Mouse (Mus musculus) kidney, adult 2 months (tissue): ENCODE results near the gene Jpt1. TPM values are rescaled to one million over a fixed set of nuclear protein-coding genes. Genes with fewer than 3 reads are reported as not detected.

Source experiments
- DNase-seq: peaks from one replicate; pipeline ENCODE4 v3.0.0; 2021
- H3K27ac ChIP-seq: fragments of 200-500 bp; 2 replicates; pipeline ENCODE4 v1.5.1; 2012; ENCODE audit warnings: low read depth, low read length, control low read depth, inconsistent platforms; ENCODE audit not compliant: insufficient read depth
- H3K27me3 ChIP-seq: fragments of 200-500 bp; replicated peaks from 2 replicates; pipeline ENCODE4 v1.6.1; 2012; ENCODE audit warnings: mild to moderate bottlenecking, moderate library complexity, low read length, inconsistent platforms; ENCODE audit not compliant: control insufficient read depth, insufficient read depth
- H3K36me3 ChIP-seq: fragments of 200-500 bp; 2 replicates; pipeline ENCODE4 v1.6.1; 2012; ENCODE audit warnings: mild to moderate bottlenecking, moderate library complexity, low read length, inconsistent platforms; ENCODE audit not compliant: control insufficient read depth, insufficient read depth
- H3K4me1 ChIP-seq: fragments of 200-500 bp; 2 replicates; pipeline ENCODE4 v1.6.1; 2011; ENCODE audit warnings: low read length; ENCODE audit not compliant: control insufficient read depth, insufficient read depth
- H3K4me3 ChIP-seq: fragments of 200-500 bp; 2 replicates; pipeline ENCODE4 v1.5.1; 2011; ENCODE audit warnings: mild to moderate bottlenecking, low read depth, low read length, control low read depth; ENCODE audit not compliant: insufficient read depth
- CTCF ChIP-seq: fragments of 200-500 bp; conservative IDR thresholded peaks from 2 replicates; pipeline ENCODE4 v1.5.1; 2011; ENCODE audit warnings: low read depth, mild to moderate bottlenecking, control low read depth, low read length, moderate library complexity, mixed read lengths; ENCODE audit not compliant: insufficient read depth, insufficient read length
- POLR2A ChIP-seq: fragments of 200-500 bp; IDR thresholded peaks from one replicate; pipeline ENCODE4 v1.6.1; 2011; ENCODE audit warnings: low read depth, low read length, control low read depth
- WGBS: fragments of 180-500 bp; shearing (Covaris S2); methylation state at CpG from one replicate; pipeline ENCODE4 v1.1.7; 2018; 5-methylcytosine and 5-hydroxymethylcytosine counted together
- polyA plus RNA-seq: library from polyadenylated mRNA; depleted of rRNA; stranded (reverse); fragments of >200 nt; gene quantifications from 2 replicates; pipeline ENCODE4 v1.2.3, GENCODE M21; 2012

The Jpt1 gene
- polyA plus RNA-seq, 1 experiment, result 64.9 TPM

- TF ChIP-seq POLR2A, result no peak
- TF ChIP-seq CTCF, result peak; percentile 99; the same call in 1 of the 2 replicates
- peak overlapping the region; percentile 89 for H3K27ac ChIP-seq
- H3K36me3 ChIP-seq, result peaks cover 2% of the 10 kb centered on the region; the same call in 1 of the 2 replicates
- 12% methylated on average over 15 of the region's 15 CpGs for WGBS
- H3K4me1 ChIP-seq, result peaks cover 28% of the 10 kb centered on the region
- peak; percentile 97 for DNase-seq
- H3K27me3 ChIP-seq, result no peaks in the 10 kb centered on the region
- peak overlapping the region; percentile 1; the same call in 1 of the 2 replicates for H3K4me3 ChIP-seq
Measured at GRCm38 (mm10) chr11:115473626-115474275, 40.4 kb downstream of the Jpt1 start.

GRCm38 (mm10) chr11:115472183-115472582, 42.0 kb downstream of the Jpt1 start:
- WGBS, result 53% methylated on average over 7 of the region's 7 CpGs
- Histone ChIP-seq H3K4me1 (peaks cover 28% of the 10 kb centered on the region), H3K4me3 (no peak overlapping the region), H3K36me3 (peaks cover 2% of the 10 kb centered on the region; the same call in 1 of the 2 replicates), H3K27ac (peak overlapping the region; percentile 76), H3K27me3 (no peaks in the 10 kb centered on the region)
- peak; percentile 39 for DNase-seq
- TF ChIP-seq CTCF, result no peak

- no peak for DNase-seq
- 62% methylated on average over 4 of the region's 4 CpGs for WGBS
- Histone ChIP-seq H3K27ac (no peak overlapping the region), H3K4me1 (peaks cover 5% of the 10 kb centered on the region; the same call in 1 of the 2 replicates), H3K4me3 (no peak overlapping the region), H3K27me3 (no peaks in the 10 kb centered on the region), H3K36me3 (peaks cover 2% of the 10 kb centered on the region; the same call in 1 of the 2 replicates)
- TF ChIP-seq POLR2A, result no peak
- no peak for TF ChIP-seq CTCF
Measured at GRCm38 (mm10) chr11:115467217-115467618, 47.0 kb downstream of the Jpt1 start.

- no peak for DNase-seq
- Histone ChIP-seq H3K36me3 (no peaks in the 10 kb centered on the region), H3K4me3 (peak overlapping the region; percentile 19), H3K27me3 (no peaks in the 10 kb centered on the region), H3K4me1 (no peaks in the 10 kb centered on the region), H3K27ac (no peak overlapping the region; the same call in 1 of the 2 replicates)
- TF ChIP-seq POLR2A (no peak), CTCF (no peak)
- 66% methylated on average over 8 of the region's 8 CpGs for WGBS
Measured at GRCm38 (mm10) chr11:115464851-115465250, 49.3 kb downstream of the Jpt1 start.

GRCm38 (mm10) chr11:115463397-115463796, 50.8 kb downstream of the Jpt1 start:
- H3K36me3 ChIP-seq, result no peaks in the 10 kb centered on the region
- H3K4me3 ChIP-seq, result peak overlapping the region; percentile 52
- H3K27me3 ChIP-seq, result no peaks in the 10 kb centered on the region
- DNase-seq, result peak; percentile 65
- H3K27ac ChIP-seq, result peak overlapping the region; percentile 94
- TF ChIP-seq CTCF, result no peak
- peak; percentile 28 for TF ChIP-seq POLR2A
- no peaks in the 10 kb centered on the region for H3K4me1 ChIP-seq
- 63% methylated on average over 11 of the region's 11 CpGs for WGBS

GRCm38 (mm10) chr11:115462243-115462891, 51.8 kb downstream of the Jpt1 start, which contains the start of gene Slc16a5:
Gene Slc16a5, plus strand, starts transcription at chr11:115462474.
- no peaks in the 10 kb centered on the region for H3K36me3 ChIP-seq
- TF ChIP-seq CTCF (no peak), POLR2A (peak; percentile 13)
- H3K4me3 ChIP-seq, result peak within 1 kb of the TSS; percentile 52
- peaks cover 2% of the 10 kb centered on the region for H3K4me1 ChIP-seq
- no peaks in the 10 kb centered on the region for H3K27me3 ChIP-seq
- WGBS, result 61% methylated on average over 16 of the region's 16 CpGs
- peak; percentile 70 for DNase-seq
- H3K27ac ChIP-seq, result peak within 1 kb of the TSS; percentile 94

GRCm38 (mm10) chr11:115461846-115462242, 52.3 kb downstream of the Jpt1 start:
- TF ChIP-seq POLR2A, result no peak
- no peak for TF ChIP-seq CTCF
- peaks cover 5% of the 10 kb centered on the region for H3K4me1 ChIP-seq
- 57% methylated on average over 5 of the region's 5 CpGs for WGBS
- H3K27me3 ChIP-seq, result no peaks in the 10 kb centered on the region
- H3K4me3 ChIP-seq, result no peak overlapping the region; the same call in 1 of the 2 replicates
- H3K36me3 ChIP-seq, result no peaks in the 10 kb centered on the region
- no peak for DNase-seq
- peak overlapping the region; percentile 94 for H3K27ac ChIP-seq
